Mouse (Mus musculus) G1E-ER4 (cell line): ENCODE data around the gene Ros1. TPM values are rescaled to one million over a fixed set of nuclear protein-coding genes. Genes with fewer than 3 reads are reported as not detected.

ENCODE experiments used
- GATA1 ChIP-seq: IDR thresholded peaks from one replicate; pipeline ENCODE4 v1.8.0; 2012; ENCODE audit warnings: low read length, inconsistent platforms
- polyA plus RNA-seq: library from polyadenylated mRNA; stranded (reverse); fragments of >175 nt; gene quantifications from 2 replicates; pipeline ENCODE4 v1.2.3, GENCODE M21; 2012

Gene Ros1
- polyA plus RNA-seq, 1 experiment = not detected

DNA sequence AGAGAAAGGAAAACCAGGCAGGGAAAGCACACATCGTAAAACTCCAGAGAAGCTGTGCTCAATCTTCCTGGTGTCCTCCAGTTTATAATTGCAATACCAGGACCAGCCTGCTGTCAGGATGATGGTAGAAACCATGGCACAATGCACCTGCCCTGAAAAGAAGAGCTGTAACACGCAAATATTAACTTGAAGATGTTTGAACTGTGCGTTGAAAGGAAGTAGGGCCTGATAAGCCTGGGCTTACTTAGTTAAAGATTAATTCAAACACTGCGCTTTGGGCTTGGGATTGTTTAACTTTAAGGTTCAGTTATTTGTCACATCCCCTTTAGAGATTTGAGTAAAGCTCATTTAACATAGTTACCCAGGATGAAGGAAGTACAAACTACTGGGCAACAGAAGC lies 20.7 kb downstream of the Ros1 start:
- no peak for TF ChIP-seq GATA1

DNA sequence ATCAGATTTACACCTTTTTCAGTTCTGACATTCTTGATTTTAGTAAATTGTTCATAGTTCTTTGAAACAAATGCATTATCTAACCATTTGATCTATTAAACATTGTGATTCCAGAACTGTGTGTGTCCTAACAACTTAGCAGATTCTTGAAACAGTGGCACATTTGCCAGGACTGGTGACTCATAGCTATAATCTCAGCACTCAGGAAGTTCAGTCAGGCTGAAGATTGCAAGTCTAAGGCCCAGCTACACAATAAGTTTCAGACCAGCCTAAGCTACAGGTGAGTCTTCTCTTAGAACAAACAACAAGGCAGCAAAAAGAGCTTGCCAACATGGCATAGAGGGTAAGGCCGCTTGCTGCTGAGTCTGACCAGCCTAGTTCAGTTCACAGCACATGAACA lies 24.6 kb downstream of the Ros1 start:
- TF ChIP-seq GATA1 = no peak

DNA sequence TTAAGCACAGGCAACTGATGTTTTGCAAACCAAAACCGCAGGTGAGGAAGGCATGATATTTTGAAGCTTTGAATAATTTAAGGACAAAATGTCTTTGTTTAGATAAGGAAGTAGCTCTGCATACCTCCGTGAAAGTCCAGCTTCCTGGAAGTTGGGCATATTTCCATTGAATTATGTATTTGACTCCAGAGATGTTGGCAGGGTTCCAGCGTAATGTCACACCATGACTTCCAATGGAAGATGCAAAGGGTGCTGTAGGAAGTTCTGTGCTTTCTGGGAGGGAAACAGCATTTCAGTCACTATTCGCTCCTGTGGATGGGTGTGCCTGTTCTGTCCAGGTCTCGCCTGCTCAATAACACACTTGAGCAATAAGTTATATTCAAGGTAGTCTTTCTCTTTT lies 25.2 kb downstream of the Ros1 start:
- no peak for TF ChIP-seq GATA1

DNA sequence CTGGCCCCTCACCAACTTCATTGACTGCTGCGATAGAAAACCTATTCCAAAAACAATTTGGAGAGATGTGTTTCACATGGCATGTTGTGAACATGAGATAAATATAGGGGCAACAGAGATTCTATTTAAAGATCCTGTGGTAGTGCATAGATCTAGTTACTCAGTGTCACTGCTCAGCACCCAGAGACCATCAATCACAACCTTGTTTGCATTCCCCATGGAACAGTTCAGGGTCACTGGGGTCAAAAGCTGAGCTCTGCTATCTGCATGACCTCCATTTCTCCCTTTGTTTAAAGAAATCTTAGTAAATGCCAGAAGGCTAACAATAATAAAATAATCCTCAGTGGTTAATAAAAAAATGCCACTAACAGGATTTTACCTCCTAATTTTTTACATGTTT lies 29.7 kb downstream of the Ros1 start:
- TF ChIP-seq GATA1 = no peak

DNA sequence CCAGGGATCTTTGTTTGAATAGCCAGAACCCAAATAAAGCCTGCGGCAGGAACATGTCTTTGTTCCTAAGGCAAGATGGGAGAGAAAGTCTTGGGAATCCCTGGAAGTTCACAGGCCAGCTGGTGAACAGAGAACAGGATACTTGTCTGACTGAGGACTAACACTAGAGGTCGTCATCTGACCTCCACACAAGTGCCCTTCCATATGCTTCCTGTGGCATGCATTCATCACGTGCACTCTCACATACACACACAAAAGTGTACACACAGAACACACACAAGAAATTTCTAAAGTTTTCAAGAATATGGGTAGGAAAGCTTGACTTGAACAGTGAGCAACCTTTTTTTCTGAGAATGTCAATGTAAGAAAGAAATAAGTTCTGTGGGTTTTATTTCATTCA lies 34.4 kb downstream of the Ros1 start:
- TF ChIP-seq GATA1 = no peak

DNA sequence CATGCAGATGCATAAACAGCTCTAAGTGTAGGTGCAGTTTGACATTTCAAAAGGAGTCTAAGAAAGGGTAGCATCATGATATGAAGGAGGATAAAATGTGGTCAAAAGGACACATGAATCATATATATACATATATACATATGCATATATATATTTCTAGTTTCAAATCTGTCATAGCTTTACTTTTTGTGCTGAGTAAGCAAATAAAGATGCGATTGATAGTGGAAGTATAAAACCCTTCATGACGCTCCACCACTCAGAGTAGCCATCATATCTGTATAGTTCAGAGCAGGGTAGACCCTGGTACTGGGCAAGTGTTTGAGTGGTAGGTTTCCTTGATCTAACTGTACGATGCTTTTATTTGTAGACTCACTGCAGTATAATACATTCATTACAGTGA lies 35.3 kb downstream of the Ros1 start:
- TF ChIP-seq GATA1 = no peak

DNA sequence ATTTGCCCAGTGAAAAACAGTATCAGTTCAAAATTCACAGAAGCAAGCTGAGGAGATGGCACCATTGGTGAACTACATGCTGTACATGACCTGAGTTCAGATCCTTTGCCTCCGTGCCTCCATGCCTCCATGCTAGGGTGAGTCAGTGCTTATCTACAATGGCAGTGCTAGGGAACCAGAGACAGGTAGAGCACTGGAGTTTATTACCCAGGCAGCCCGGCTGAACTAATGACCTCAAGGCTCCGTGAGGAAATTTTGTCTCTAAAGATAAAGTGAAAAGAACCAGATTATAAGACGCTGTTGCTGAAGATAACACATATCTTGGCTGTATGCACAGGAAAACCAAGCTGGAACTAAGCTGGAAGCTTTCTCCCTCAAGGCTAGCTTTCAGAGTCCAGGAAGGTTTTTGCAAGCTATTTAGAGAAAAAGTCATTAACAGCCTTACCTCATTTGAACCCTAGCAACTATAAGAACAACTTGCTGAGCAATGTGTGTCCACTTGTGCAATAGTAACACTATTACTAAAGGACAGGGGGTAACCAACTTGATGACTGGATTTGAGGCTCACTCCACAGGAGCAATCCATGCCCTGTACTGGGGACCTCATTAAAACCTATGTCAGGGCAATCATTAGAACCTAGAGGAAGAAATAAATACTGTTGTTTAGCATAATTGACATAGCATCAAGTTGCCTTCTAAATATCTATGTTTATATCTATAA lies 61.5 kb downstream of the Ros1 start:
- no peak for TF ChIP-seq GATA1

DNA sequence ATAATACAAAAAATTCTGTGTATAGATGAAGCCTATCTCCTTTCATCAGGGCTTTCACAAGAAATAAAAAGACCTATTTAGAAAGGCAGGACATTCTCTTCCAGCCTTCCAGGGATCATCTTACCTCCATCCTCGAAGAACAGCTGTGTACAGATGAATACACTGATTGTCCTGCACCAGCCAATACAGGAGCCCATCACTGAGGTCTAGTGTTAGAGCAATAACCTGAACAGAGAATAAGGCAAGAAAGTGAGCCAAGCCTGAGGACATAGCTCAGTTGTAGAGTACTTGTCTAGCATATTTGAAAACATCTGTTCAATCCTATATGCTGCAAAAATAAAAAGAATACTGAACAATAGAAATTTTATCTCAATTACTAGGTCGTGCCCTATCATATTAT lies 64.3 kb downstream of the Ros1 start:
- TF ChIP-seq GATA1 = no peak

DNA sequence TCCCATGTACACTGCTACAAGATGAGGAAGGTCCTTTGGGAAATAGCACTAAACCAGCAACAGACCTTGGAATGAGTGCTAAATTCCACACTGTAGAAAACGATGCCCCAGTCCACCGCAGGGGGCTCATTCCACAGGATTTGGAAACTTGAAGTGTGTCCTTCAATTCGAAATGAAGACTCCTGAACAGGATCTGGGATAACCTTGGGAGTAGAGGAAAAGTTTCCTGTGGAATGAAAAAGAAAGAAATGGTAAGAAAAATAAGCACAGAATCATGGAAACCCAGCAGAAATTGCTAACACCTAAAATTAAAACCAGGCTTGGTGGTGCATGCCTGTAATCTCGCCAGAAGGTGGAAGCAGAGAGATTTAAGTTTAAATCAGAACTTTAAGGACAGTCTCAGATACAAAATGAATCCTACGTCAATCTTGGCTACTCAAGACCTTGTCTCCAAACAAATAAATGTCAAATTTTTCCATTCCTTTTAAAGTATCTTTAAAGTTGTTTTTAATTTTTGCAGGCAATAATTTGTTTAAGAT lies 66.1 kb downstream of the Ros1 start:
- no peak for TF ChIP-seq GATA1

DNA sequence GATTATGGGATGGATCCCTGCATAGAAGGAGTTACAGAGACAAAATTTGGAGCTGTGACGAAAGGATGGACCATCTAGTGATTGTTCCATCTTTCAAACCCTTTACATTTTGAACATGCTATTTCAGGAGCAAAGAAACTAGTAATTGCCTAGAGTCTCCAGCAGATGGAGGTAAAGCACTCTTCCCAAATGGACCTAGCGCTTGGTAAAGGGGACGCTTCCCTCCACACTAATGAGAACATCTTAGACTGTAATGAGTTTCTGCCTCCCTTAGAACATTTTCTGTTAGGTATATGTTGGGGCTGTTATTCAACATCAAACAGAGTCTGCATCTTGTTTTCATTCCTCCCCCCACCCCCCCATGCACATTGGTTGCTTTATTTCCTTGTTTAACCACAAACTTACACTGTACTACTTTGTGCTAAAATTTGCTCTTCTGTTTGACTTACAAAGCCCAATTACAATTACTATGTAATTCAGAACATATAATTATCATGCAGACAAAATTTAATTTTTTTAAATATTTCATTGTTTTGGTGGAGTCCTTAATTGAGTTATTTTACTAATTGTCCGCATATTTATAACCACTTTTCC lies 88.8 kb downstream of the Ros1 start:
- TF ChIP-seq GATA1 = no peak

DNA sequence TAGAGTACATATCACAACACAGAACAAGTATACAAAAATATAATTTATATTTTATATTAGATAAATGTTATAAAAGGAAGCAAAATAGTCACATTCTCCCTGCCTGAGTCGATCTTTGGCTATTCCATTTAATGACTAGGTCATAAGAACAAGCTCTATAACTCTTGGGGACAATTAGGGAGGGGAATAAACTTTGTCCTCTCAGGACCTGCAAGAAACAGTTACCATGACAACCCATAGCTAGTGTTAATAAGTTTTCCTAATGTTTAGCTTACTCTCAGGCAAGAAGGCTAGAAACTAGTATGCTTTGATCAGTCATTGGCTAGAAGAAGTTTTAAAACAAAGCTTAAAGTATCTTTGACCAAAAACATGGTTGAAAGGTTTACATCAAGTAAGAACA lies 93.8 kb downstream of the Ros1 start:
- TF ChIP-seq GATA1 = no peak

DNA sequence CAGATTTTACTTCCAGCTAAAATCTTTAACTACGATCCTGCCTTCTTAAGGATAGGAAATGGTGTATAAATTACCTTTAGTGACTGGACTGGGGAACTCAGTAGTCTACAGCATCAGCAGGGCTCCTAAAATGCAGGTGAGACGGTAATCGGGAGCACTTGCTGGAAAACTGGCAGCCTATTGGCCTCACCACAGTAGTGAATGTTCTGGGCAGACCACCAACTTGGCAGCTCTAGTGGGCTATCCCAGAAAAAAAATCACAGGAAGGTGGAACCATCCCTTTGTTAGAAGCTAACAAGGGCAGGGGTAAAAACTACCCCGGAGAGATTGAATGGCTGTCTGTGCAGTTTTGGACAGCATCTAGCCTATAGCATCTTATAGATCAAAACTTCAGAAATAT lies 102.9 kb downstream of the Ros1 start:
- TF ChIP-seq GATA1 = no peak

DNA sequence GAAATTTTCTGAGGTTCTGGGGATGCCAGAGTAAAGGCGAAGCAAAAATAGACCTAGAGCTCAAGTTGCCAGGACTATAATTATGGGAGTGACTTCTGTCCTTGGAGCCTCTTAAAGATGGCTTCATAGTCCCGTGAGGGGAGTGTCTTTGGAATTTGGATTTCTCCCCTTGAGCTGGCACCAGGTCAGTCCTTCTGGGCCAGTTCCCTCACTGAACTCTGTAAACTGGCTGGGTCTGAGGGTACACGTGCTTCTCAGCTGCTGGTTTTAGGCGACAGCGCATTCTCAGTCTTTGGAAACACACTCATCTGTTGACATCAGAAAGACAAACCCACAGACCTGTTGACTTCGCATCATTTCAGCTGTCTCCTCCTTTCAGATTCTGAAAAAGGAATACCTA lies 108.4 kb downstream of the Ros1 start:
- TF ChIP-seq GATA1 = no peak

DNA sequence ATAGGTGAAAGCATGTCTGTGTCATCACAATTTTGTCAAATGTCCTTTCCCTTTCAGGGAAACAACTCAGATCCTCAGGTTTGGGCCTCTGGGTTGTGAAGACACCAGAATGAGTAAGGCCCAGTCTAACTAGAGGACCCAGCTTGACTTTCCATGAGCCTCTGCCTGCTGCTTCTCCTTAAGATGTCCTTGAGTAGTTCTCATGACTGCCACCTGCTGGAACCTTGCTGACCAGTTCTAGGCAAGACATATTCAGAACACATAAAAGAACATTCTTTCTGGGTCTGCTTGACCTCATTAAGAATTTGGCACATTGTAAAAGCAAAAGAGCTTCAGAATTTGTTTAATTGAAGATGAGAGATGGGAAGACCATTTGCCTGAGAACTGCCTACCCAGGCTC lies 122.6 kb downstream of the Ros1 start:
- TF ChIP-seq GATA1 = no peak

DNA sequence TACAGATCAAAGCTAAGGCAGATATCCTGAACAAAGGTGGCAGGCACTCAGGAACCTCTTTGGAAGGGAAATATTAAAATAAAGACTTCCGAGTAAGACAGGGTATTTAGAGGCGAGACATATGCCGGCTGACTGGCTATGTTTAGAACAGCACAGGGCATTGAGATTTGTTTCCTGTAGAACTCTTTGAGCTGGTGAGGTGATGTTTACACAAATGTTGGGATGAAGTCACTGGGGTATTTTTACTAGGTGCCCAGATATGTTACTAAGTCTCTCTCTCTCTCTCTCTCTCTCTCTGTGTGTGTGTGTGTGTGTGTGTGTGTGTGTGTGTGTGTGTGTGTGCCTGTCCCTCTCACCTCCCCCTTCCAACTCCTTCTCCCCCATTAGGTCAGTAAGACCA lies 146.8 kb downstream of the Ros1 start:
- no peak for TF ChIP-seq GATA1

DNA sequence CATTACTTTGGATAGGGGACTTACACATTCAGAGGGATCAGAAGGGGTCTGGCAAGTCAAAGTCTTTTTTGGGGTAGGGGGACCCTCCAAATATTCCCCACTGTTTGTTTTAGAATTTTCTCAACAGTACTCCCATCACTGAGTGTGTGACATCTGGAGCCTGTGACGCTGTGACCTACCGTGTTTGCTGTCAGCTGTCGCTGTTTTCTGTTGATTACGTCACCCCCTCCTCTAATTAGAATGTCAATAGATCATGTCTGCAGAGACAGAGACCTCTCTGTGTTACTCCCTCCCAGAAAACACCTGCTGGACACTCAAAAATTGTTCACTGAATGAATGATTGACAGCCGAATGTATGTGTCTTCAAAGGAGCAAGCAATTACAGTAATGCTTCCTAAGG lies 152.0 kb downstream of the Ros1 start:
- no peak for TF ChIP-seq GATA1

DNA sequence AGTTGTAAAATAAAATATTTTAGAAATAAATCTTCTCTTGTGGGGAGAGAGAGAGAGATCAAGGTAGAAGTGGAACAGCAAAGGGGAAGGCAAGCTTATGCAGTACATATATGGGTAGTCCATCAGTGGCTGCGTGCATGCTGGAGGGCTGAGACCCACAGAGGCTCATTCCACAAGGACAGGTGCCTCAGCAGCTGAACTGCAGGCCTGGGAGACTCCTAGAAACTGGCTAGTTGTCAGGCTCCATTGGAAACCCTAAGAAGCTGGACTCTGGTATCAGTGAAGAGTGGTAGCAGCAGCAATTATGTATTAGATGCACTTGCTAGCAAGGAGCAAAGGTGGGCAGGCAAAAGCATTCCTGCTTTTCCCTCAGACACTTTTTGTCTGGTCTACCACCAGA lies 155.7 kb downstream of the Ros1 start:
- no peak for TF ChIP-seq GATA1
